Mouse (Mus musculus) ES-CJ7 (cell line): Measurements from ENCODE around the gene Polr3h.

ENCODE experiments used
- DNase-seq: peaks from one replicate; pipeline ENCODE4 v3.0.0; 2011; ENCODE audit warnings: low read depth, low spot score

The Polr3h gene

GRCm38 (mm10) chr15:81949476-81950131, 23.6 kb upstream of the Polr3h start:
- DNase-seq: no peak

GRCm38 (mm10) chr15:81949076-81949475, 23.0 kb upstream of the Polr3h start:
- DNase-seq: no peak

GRCm38 (mm10) chr15:81943176-81943749, 17.2 kb upstream of the Polr3h start:
- DNase-seq: no peak

- peak; percentile 44 for DNase-seq
Measured at GRCm38 (mm10) chr15:81941010-81941409, 15.0 kb upstream of the Polr3h start.

- DNase-seq: no peak
Measured at GRCm38 (mm10) chr15:81940219-81940618, 14.2 kb upstream of the Polr3h start.

- DNase-seq: no peak
Measured at GRCm38 (mm10) chr15:81939774-81940173, 13.7 kb upstream of the Polr3h start.

GRCm38 (mm10) chr15:81939157-81939715, 13.2 kb upstream of the Polr3h start:
- DNase-seq: no peak

- DNase-seq: peak; percentile 63
Measured at GRCm38 (mm10) chr15:81938246-81938645, 12.2 kb upstream of the Polr3h start.

- DNase-seq: no peak
Measured at GRCm38 (mm10) chr15:81937098-81937972, 11.3 kb upstream of the Polr3h start.

GRCm38 (mm10) chr15:81936679-81937078, 10.6 kb upstream of the Polr3h start, which contains the start of gene Csdc2:
Gene Csdc2 (plus strand): TSS chr15:81936759.
- DNase-seq: peak; percentile 41

GRCm38 (mm10) chr15:81935869-81936637, 10.0 kb upstream of the Polr3h start:
- no peak for DNase-seq

- no peak for DNase-seq
Measured at GRCm38 (mm10) chr15:81933986-81934385, 7.9 kb upstream of the Polr3h start.

GRCm38 (mm10) chr15:81932951-81933470, 7.0 kb upstream of the Polr3h start:
- DNase-seq: no peak

GRCm38 (mm10) chr15:81928277-81928676, 2.2 kb upstream of the Polr3h start:
- no peak for DNase-seq

- DNase-seq: no peak
Measured at GRCm38 (mm10) chr15:81927741-81928140, 1.7 kb upstream of the Polr3h start.

- DNase-seq: no peak
Measured at GRCm38 (mm10) chr15:81926446-81926822, 394 bp upstream of the Polr3h start.

- no peak for DNase-seq
Measured at GRCm38 (mm10) chr15:81924933-81925332, 1.1 kb downstream of the Polr3h start.

- no peak for DNase-seq
Measured at GRCm38 (mm10) chr15:81921255-81921654, 4.8 kb downstream of the Polr3h start.

- no peak for DNase-seq
Measured at GRCm38 (mm10) chr15:81920546-81921217, 5.4 kb downstream of the Polr3h start.

GRCm38 (mm10) chr15:81919062-81919461, 7.0 kb downstream of the Polr3h start:
- no peak for DNase-seq
